Mouse (Mus musculus) adrenal gland, postnatal 10 days (tissue): ENCODE data around the gene Eif4e3. TPM values are rescaled to one million over a fixed set of nuclear protein-coding genes. Genes with fewer than 3 reads are reported as not detected.
A peak's percentile ranks its signal among the peaks of the same experiment; 100 is the strongest.

ENCODE experiments used
- DNase-seq: peaks from one replicate; pipeline ENCODE4 v3.0.0; 2021; ENCODE audit warnings: mixed read lengths
- total RNA-seq, 2 experiments: library from RNA; stranded (reverse); gene quantifications; 2 replicates each; pipeline ENCODE4 v1.2.3; 2021

The Eif4e3 gene
- total RNA-seq, 2 experiments from 2014 or later = 26.0 to 27.0 TPM

- no peak for DNase-seq
Observed at GRCm38 (mm10) chr6:99665457-99666317, 884 bp downstream of the Eif4e3 start.

- no peak for DNase-seq
Observed at GRCm38 (mm10) chr6:99663232-99663631, 3.3 kb downstream of the Eif4e3 start.

DNA sequence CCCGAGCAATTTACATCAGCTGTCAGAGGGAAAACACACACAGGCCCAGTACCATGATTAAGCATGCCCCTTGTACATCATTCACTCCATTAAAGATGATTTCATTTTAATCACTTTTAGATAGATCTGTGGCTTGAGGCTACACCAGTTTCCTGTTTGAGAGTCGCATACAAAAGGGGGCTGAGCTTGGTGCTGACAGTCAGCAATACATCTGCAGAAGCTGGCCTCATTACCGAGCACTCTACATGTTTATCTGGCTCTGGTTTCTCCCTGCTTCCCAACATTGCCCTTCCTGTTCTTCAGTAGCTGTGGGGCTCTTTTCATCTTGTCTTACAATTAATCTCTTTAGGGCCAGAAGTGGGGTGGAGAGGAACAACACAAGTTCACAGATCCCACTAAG, 6.1 kb downstream of the Eif4e3 start:
- no peak for DNase-seq

DNA sequence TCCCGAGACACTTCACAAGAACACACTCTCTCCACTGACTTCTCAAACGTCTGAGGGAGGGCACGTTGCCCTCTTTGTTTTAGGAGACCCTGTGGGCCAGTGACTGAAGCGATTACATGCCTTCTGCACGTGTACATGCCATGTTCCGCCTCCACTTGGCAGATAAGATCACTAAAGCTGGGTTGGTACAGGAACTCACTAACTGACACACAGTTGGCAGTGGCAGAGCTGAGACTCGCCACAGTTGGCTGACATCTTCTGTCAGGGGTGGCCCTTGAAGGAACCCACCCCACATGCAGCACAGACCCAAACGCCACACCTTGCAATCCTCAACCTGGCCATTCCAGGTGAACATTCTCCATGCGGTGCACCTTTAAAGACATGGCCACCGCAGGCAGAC, 8.0 kb downstream of the Eif4e3 start:
- DNase-seq = no peak

GRCm38 (mm10) chr6:99656088-99656487, 10.5 kb downstream of the Eif4e3 start:
- DNase-seq = no peak

GRCm38 (mm10) chr6:99655488-99655887, 11.1 kb downstream of the Eif4e3 start:
- no peak for DNase-seq

GRCm38 (mm10) chr6:99654343-99654742, 12.2 kb downstream of the Eif4e3 start:
- DNase-seq = no peak

DNA sequence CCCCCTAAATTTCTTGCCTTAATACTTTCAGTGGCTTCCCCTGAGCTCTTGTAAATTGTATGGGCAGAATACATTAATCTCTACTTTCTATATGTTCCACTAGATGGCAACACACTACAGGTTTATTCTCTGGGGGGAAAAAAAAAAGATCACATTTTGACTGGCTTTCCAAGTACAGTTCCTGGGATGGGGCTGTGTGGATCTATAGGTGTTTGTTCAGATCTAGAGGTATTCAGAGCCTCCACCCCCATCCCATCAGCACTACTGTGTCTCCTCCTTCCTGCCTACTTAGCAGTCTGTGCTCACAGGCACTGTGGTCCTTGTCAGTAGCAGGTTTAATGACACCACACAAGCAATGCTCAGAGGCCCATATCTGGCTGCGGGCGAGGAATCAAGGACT, 14.2 kb downstream of the Eif4e3 start:
- no peak for DNase-seq

- no peak for DNase-seq
Observed at GRCm38 (mm10) chr6:99649307-99649706, 17.3 kb downstream of the Eif4e3 start.

DNA sequence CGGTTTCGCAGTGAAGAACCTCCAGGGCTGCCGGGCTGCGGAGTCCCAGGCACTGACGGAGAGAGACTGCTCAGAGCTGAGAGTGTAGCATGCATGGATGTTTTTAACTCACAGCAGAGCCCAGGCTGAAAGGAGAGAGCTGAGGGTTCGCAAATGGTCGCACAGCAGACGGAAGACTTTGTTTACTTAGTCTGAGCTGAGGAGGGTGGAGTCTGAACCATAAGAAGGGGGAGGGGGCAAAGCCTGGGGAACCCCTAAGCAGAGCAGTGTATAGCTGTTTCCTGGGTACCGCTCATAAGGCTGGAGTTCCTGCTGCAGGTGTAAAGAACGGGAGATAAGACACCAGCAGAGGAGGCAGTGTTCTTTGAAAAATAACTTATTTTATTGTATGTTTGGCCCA, 20.2 kb downstream of the Eif4e3 start:
- no peak for DNase-seq

DNA sequence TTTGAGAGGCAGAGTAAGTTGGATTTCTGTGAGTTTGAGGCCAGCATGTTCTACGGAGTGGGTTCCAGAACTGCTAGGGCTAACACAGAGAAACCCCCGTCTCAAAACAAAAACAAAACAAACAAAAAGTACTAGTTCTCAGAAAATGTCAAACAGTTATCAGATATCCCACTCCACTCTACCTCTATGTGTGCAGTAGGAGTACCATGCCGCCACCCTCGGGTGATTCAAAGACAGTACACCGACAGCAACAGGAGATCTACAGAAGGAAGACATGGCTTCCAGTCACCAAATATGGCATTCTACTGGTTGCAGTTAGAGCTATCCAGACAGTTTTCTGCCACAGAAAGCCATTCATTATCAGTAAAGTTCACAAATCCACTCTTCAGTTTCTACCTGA, 21.7 kb downstream of the Eif4e3 start:
- no peak for DNase-seq

GRCm38 (mm10) chr6:99644386-99644785, 22.2 kb downstream of the Eif4e3 start:
- DNase-seq = no peak

DNA sequence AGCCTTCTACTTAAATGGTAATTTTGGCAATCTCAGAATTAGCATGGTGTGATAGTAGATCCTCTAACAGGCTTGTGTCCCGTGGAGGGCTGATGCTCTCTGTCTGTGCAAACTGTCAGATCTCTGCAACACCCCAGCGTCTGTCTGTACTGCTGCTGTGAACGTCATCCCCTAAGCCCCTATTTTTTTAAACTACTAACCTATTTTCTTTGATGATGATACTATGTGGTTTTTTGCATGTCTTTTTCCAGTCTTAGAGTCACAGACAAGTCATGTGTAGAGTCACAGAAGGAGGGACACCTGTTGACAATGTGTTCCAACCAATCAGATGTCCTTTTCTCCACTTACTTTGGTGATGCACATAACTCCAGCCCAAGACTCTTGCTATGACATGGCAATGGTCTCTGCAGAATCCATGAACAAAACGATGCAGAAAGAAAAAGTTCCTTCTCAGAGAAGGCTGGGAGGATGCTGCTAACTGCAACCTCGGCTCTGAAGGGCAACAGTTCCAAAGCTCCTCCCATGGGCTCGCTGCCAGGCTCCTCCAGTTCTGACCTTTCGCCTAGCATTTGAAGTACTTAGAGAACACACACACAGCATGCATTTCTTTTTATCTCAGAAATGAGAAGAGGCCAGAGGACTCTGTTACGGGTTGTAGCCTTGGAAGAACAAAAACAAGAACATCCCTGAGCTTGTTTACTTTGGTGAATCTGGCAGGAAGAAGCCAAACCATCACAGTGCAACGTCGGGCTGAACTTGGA, 23.0 kb downstream of the Eif4e3 start:
- DNase-seq = peak; percentile 87

- DNase-seq = no peak
Observed at GRCm38 (mm10) chr6:99637456-99637855, 29.1 kb downstream of the Eif4e3 start.

DNA sequence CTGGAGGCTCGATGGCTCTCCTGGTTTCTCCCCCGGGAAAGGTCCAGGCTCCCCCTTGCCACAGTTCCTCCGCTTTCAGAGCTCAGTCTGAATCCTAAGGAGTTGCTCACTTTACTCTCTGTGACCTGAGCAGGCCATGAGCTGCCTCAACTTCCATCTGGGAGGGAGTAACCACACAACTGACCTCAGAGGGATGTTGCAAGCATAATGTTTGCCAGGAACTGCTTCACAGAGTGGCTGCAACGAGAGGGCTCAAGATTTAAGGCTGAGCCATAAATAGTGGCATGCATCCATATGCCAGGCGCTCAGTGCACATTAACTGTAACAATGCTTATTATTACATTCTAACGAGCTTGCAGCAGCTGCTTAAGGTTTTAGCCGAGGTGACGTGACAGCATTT, 29.8 kb downstream of the Eif4e3 start:
- no peak for DNase-seq

DNA sequence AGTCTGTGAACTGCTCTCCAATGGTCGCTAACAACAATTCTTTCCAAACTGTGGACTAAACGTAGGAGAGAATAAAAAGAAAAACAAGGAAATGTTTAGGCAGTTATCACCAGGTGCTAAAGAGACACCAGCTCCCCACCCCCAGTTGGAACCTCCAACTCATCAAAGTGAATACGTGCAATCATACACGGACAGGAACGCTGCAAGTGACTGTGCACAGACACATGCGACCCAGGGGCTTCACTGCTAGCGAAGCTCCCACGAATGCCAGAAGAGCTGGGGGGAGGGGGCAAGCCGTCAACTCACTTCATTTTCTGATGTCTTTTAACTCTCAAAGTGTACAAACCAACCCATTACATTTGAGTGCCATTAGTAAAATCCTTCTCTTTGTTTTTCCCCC, 30.4 kb downstream of the Eif4e3 start:
- DNase-seq = no peak

GRCm38 (mm10) chr6:99632121-99632980, 34.2 kb downstream of the Eif4e3 start:
- peak; percentile 36 for DNase-seq

DNA sequence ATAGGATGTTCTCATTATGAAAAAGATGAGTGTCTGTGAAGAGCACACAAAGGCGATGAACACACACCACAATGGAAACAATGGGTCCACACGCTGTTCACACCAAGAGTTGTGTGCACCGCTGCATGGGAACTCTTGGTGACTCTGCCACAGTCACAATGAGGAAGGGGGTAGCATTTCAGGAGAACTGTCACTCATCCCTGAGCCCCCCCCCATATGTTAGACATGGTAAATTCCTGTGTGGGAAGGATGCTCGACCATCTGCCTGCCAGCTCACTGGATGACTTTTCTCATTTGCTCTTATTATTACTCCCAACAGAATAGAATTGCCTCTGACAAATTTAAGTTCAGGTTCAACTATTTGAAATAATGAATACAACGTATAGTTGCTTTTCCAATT, 34.9 kb downstream of the Eif4e3 start:
- no peak for DNase-seq

GRCm38 (mm10) chr6:99629726-99630458, 36.7 kb downstream of the Eif4e3 start:
- no peak for DNase-seq

- no peak for DNase-seq
Observed at GRCm38 (mm10) chr6:99626347-99626746, 40.2 kb downstream of the Eif4e3 start.

DNA sequence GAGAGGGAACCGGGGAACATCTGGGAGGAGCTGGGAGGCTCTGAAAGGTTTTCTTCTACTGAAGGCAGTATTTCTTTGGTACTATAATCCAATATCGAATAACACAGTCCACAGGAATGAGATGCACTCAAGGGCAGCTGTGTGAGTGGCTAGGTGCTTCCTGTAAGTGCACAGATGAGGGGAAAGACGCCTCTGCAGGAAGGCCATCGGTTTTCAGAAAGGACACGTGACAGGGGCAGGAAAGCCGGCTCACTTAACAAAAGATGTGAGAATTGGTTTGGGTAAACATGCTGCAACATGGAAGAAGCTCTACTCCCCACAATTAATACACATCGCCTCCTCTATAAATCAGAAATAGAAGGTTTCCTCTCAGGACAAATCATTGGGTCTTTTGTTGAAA, 40.8 kb downstream of the Eif4e3 start:
- no peak for DNase-seq

DNA sequence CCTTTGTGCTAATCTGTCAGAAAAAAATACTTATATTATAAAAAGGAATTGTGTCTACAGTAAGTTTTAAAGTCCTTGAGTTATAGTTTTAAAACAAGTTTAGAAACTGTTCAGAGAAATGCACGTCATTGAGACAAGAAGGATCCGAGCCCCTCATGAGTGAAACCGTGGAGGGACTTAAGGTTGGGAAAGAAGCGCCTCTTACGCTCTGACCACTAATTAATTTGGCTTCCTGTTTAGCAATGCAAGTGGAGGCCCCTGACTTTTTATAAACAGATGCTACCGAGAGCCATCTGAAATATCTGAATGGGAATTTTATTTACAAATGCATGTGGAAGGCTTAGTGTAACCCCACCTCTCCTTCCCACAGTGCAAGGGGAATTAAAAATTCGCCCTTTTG, 41.3 kb downstream of the Eif4e3 start:
- DNase-seq = no peak
